Mouse (Mus musculus) splenic B cell, adult 2 months (primary cell): ENCODE data around the gene Zfp654.
A peak's percentile ranks its signal among the peaks of the same experiment; 100 is the strongest.
"Not testable (repeated sequence)": the region's sequence is repeated elsewhere in the genome, so short reads cannot be mapped to it uniquely, and the experiment has no call there.

ENCODE experiments used
- DNase-seq: peaks from one replicate; pipeline ENCODE4 v3.0.0-alpha.2; 2011; ENCODE audit warnings: low read depth, low spot score
- H3K27me3 ChIP-seq: 2 replicates; pipeline ENCODE4 v1.6.1; 2012; ENCODE audit warnings: mild to moderate bottlenecking, low read length, moderate library complexity, mixed read lengths; ENCODE audit not compliant: control insufficient read depth, poor library complexity, insufficient read depth, severe bottlenecking
- H3K36me3 ChIP-seq: 2 replicates; pipeline ENCODE4 v1.6.1; 2012; ENCODE audit warnings: mild to moderate bottlenecking, low read length, moderate library complexity, mixed read lengths; ENCODE audit not compliant: control insufficient read depth, poor library complexity, insufficient read depth, severe bottlenecking

Zfp654 gene

GRCm38 (mm10) chr16:64873416-64874305, 22.2 kb upstream of the Zfp654 start:
- H3K27me3 ChIP-seq: no peaks in the 10 kb centered on the region
- DNase-seq: peak; percentile 80
- H3K36me3 ChIP-seq: no peaks in the 10 kb centered on the region

- no peak for DNase-seq
- H3K36me3 ChIP-seq: no peaks in the 10 kb centered on the region
- no peaks in the 10 kb centered on the region for H3K27me3 ChIP-seq
Observed at GRCm38 (mm10) chr16:64872841-64873240, 21.4 kb upstream of the Zfp654 start.

- no peak for DNase-seq
- no peaks in the 10 kb centered on the region for H3K36me3 ChIP-seq
- H3K27me3 ChIP-seq: no peaks in the 10 kb centered on the region
Observed at GRCm38 (mm10) chr16:64872296-64872695, 20.8 kb upstream of the Zfp654 start.

GRCm38 (mm10) chr16:64869621-64870020, 18.2 kb upstream of the Zfp654 start:
- H3K36me3 ChIP-seq: no peaks in the 10 kb centered on the region

GRCm38 (mm10) chr16:64868613-64869012, 17.2 kb upstream of the Zfp654 start:
- H3K27me3 ChIP-seq: no peaks in the 10 kb centered on the region
- no peaks in the 10 kb centered on the region for H3K36me3 ChIP-seq
- DNase-seq: no peak

More at GRCm38 (mm10) chr16:64869621-64870020, 18.2 kb upstream of the Zfp654 start:
- H3K27me3 ChIP-seq: no peaks in the 10 kb centered on the region
- DNase-seq: no peak

GRCm38 (mm10) chr16:64865841-64866240, 14.4 kb upstream of the Zfp654 start:
- H3K27me3 ChIP-seq, H3K36me3 ChIP-seq, DNase-seq: not testable (repeated sequence)

- peaks cover 13% of the 10 kb centered on the region for H3K36me3 ChIP-seq
- no peaks in the 10 kb centered on the region for H3K27me3 ChIP-seq
- DNase-seq: no peak
Observed at GRCm38 (mm10) chr16:64856946-64857345, 5.5 kb upstream of the Zfp654 start.

GRCm38 (mm10) chr16:64852891-64853290, 1.4 kb upstream of the Zfp654 start:
- Histone ChIP-seq H3K36me3 (peaks cover 13% of the 10 kb centered on the region), H3K27me3 (peaks cover 3% of the 10 kb centered on the region; the same call in 1 of the 2 replicates)
- DNase-seq: peak; percentile 49

- H3K36me3 ChIP-seq: peaks cover 13% of the 10 kb centered on the region
- H3K27me3 ChIP-seq: peaks cover 3% of the 10 kb centered on the region; the same call in 1 of the 2 replicates
- DNase-seq: peak; percentile 44
Observed at GRCm38 (mm10) chr16:64852441-64852871, 1.0 kb upstream of the Zfp654 start.

GRCm38 (mm10) chr16:64851085-64851562, 328 bp downstream of the Zfp654 start:
- DNase-seq: no peak
- Histone ChIP-seq H3K27me3 (peaks cover 3% of the 10 kb centered on the region; the same call in 1 of the 2 replicates), H3K36me3 (peaks cover 9% of the 10 kb centered on the region)

- Histone ChIP-seq H3K27me3 (peaks cover 3% of the 10 kb centered on the region; the same call in 1 of the 2 replicates), H3K36me3 (peaks cover 4% of the 10 kb centered on the region)
- peak; percentile 37 for DNase-seq
Observed at GRCm38 (mm10) chr16:64850287-64851084, 966 bp downstream of the Zfp654 start.

- Histone ChIP-seq H3K36me3 (no peaks in the 10 kb centered on the region), H3K27me3 (no peaks in the 10 kb centered on the region; the same call in 1 of the 2 replicates)
- DNase-seq: peak; percentile 66
Observed at GRCm38 (mm10) chr16:64845947-64846346, 5.5 kb downstream of the Zfp654 start.

GRCm38 (mm10) chr16:64842374-64842729, 9.1 kb downstream of the Zfp654 start:
- Histone ChIP-seq H3K27me3 (no peaks in the 10 kb centered on the region), H3K36me3 (no peaks in the 10 kb centered on the region)
- no peak for DNase-seq

- no peaks in the 10 kb centered on the region for H3K27me3 ChIP-seq
- no peak for DNase-seq
- H3K36me3 ChIP-seq: no peaks in the 10 kb centered on the region
Observed at GRCm38 (mm10) chr16:64841481-64842373, 9.7 kb downstream of the Zfp654 start.
